8 mouse cellular contexts compared by ENCODE assay signal in the genomic region with DNA sequence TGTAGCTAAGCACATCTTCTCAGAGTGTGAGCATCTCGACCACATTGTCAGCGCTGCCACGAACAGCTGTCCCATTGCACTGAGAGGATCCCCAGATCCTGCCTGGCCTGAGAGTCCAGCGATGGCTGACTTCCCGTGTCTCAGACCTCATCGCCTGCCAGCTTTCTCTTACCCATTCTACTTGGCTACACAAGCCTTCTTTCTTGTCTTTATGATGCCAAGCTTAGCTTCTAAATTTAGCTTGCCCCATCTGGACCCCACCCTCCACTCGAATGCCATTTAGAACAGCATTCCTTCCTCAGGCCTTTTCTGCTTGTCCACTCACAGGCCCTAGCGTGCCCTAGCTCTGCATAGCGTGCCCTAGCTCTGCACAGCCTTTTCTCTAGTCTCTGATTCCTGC.
DNase-seq lines count a peak whose midpoint lies in the region; ATAC-seq lines count a peak whose summit lies in the region.

No protein-coding gene starts in this region.

- no peak overlapping the region for H3K4me3 ChIP-seq in forebrain, embryonic 13.5 days

- WGBS in forebrain, embryonic 13.5 days, result 72% methylated on average over 9 of the region's 9 CpGs

- DNase-seq in left cerebral cortex, postnatal 4 days, result peak; percentile 83
- DNase-seq in left cerebral cortex, adult 11 months (ENCODE audit: low spot score), result no peak
- peak; percentile 51 to 68 for DNase-seq in heart, postnatal 14 days
- DNase-seq in skeletal muscle tissue, adult 2 months (ENCODE audit: low read depth, low spot score), result peak; percentile 19
- DNase-seq in frontal cortex, postnatal 10 days (ENCODE audit: low spot score in 2 of 2), result no peak
- no peak for DNase-seq in embryo, embryonic 10 days (ENCODE audit: low spot score)
- DNase-seq in thymus, postnatal 36 days, result no peak

- intact Hi-C loops in left cerebral cortex, postnatal 4 days (cut with DNase I), result no loop called here
- intact Hi-C loops in heart, postnatal 14 days (cut with DNase I), result loop anchor here (10.0 kb wide), 1 partner anchor 231 kb away; no protein-coding TSS in a partner anchor

- peaks cover 35% of the 10 kb centered on the region for H3K4me1 ChIP-seq in forebrain, embryonic 13.5 days

- no peaks in the 10 kb centered on the region for H3K36me3 ChIP-seq in forebrain, embryonic 13.5 days (ENCODE audit: poor library complexity, severe bottlenecking)

- peak overlapping the region; percentile 48; the same call in 1 of the 2 replicates for H3K27ac ChIP-seq in forebrain, embryonic 13.5 days

- H3K9ac ChIP-seq in forebrain, embryonic 13.5 days, result no peak overlapping the region

- no peak overlapping the region for H3K4me2 ChIP-seq in forebrain, embryonic 13.5 days

- H3K27me3 ChIP-seq in forebrain, embryonic 13.5 days, result no peaks in the 10 kb centered on the region

- no peaks in the 10 kb centered on the region for H3K9me3 ChIP-seq in forebrain, embryonic 13.5 days (replicated peaks)

- ATAC-seq in forebrain, embryonic 13.5 days, result peak; percentile 42

Comparison
In these comparisons a context has a peak if more than half of its experiments do, and no peak if none do; other contexts are left out.
1. DNase-seq: peak in left cerebral cortex, postnatal 4 days (single experiment), heart, postnatal 14 days (2 of 2) and skeletal muscle tissue, adult 2 months (single experiment); none in left cerebral cortex, adult 11 months (single experiment), frontal cortex, postnatal 10 days (0 of 2), embryo, embryonic 10 days (single experiment) and thymus, postnatal 36 days (0 of 2).